ENCODE assay signal across 8 mouse cellular contexts in genomic region chr1:163930458-163930794, GRCm38 (mm10). TPM values are rescaled to one million over a fixed set of nuclear protein-coding genes. Genes with fewer than 3 reads are reported as not detected.
A peak's percentile ranks its signal among the peaks of the same experiment; 100 is the strongest.
DNase-seq lines count a peak whose midpoint lies in the region; ATAC-seq and TF ChIP-seq lines count a peak whose summit lies in the region.

No protein-coding gene starts in this region.

- TF ChIP-seq CTCF in bone marrow macrophage, adult 2 months (IDR thresholded peaks at IDR 0.05; ENCODE audit: low read depth, low read length), result no peak

- no peak for TF ChIP-seq POLR2A in bone marrow macrophage, adult 2 months (IDR thresholded peaks at IDR 0.05; ENCODE audit: borderline replicate concordance, low read depth, low read length)

- peaks cover 23% of the 10 kb centered on the region; the same call in 1 of the 2 replicates for H3K36me3 ChIP-seq in macrophage (ENCODE audit: inconsistent target)

- ATAC-seq in hematopoietic stem cell, adult 5-6 weeks (replicated peaks in 1 of 2; ENCODE audit: insufficient read depth in 1 of 2, low FRiP score in 2 of 2, low TSS enrichment in 1 of 2, low read depth in 1 of 2, poor library complexity in 2 of 2, severe bottlenecking in 2 of 2), result peak; percentile 9 to 20; a peak in 2 of 4 replicates

- peak; percentile 9 for DNase-seq in ovary, postnatal 14 days (ENCODE audit: low spot score)
- no peak for DNase-seq in ovary, adult 18-20 months (ENCODE audit: low spot score)
- no peak for DNase-seq in adrenal gland, postnatal 25 days
- DNase-seq in ovary, postnatal 10 days (ENCODE audit: low spot score), result no peak
- no peak for DNase-seq in urinary bladder, postnatal 14 days (ENCODE audit: low spot score)

- H3K27ac ChIP-seq in bone marrow macrophage, adult 2 months (ENCODE audit: insufficient read depth, low read depth, low read length), result peak overlapping the region; percentile 29; the same call in 1 of the 2 replicates
- 0 out of 2 replicates have a peak overlapping the region, but pooled peaks have one; percentile 28 for H3K27ac ChIP-seq in macrophage

- H3K79me2 ChIP-seq in macrophage (ENCODE audit: inconsistent target), result peaks cover 43% of the 10 kb centered on the region

- peaks cover 26% of the 10 kb centered on the region for H3K4me1 ChIP-seq in bone marrow macrophage, adult 2 months (ENCODE audit: control insufficient read depth, insufficient read depth, low read length)

- WGBS in macrophage (ENCODE audit: missing documents), result 0% methylated on average over 12 of the region's 12 CpGs

- peak overlapping the region; percentile 97 for H3K4me3 ChIP-seq in bone marrow macrophage, adult 2 months (ENCODE audit: insufficient read depth, low read length)
- peak overlapping the region; percentile 74 for H3K4me3 ChIP-seq in macrophage (ENCODE audit: inconsistent target)

RNA-seq across cellular contexts. Expression of gene Scyl3, which starts 1.5 kb away (rescaled TPM):
- 25.5 and 29.4 TPM in 2 replicates for polyA plus RNA-seq in bone marrow macrophage, adult 2 months (2012; ENCODE audit: insufficient read depth, insufficient read length, missing spikeins)
- total RNA-seq in hematopoietic stem cell, adult 5-6 weeks (2017), result 17.0 and 17.4 TPM in 2 replicates
- total RNA-seq in macrophage (2018; cell fraction: chromatin; rRNA removed), result 10 to 100 TPM; 21.3 to 79.9 (median 53.5) TPM
- 10 to 100 TPM in 24 of 26 experiments, 1 to 10 TPM in 2; 9.3 to 20.5 (median 15.2) TPM for total RNA-seq in macrophage (2018; cell fraction: cytosol; rRNA removed)
- total RNA-seq in macrophage (2018; cell fraction: nucleus; rRNA removed), result 10 to 100 TPM; 19.1 to 64.9 (median 32.1) TPM
- 14.2 to 17.7 TPM (median 16.2 TPM) in 3 replicates for polyA plus RNA-seq in macrophage (2018)
- total RNA-seq in adrenal gland, postnatal 25 days (2021), result 19.7 and 24.5 TPM in 2 replicates
